Mouse (Mus musculus) central nervous system, embryonic 14 days (tissue): ENCODE data around the gene Ermap. TPM values are rescaled to one million over a fixed set of nuclear protein-coding genes. Genes with fewer than 3 reads are reported as not detected.

Source experiments
- polyA plus RNA-seq: library from polyadenylated mRNA; depleted of rRNA; stranded (reverse); fragments of >200 nt; gene quantifications from 2 replicates; pipeline ENCODE4 v1.2.3, GENCODE M21; 2012; rRNA removed

The Ermap gene
- 0.85 and 1.5 TPM in 2 replicates for polyA plus RNA-seq

GRCm38 (mm10) chr4:119189864-119190263, at the start of gene Ermap:
TSS of gene Ermap (minus strand) at chr4:119190011.

GRCm38 (mm10) chr4:119232410-119233255, 42.8 kb upstream of the Ermap start, which contains the start of the genes AU022252 and P3h1:
TSS of gene AU022252 (minus strand) at chr4:119232712.
TSS of gene P3h1 (plus strand) at chr4:119232915.

GRCm38 (mm10) chr4:119218169-119218568, 28.4 kb upstream of the Ermap start, which contains the start of gene Tmem269:
TSS of gene Tmem269 (minus strand) at chr4:119218217.

GRCm38 (mm10) chr4:119194909-119195581, 5.2 kb upstream of the Ermap start, which contains the start of gene Svbp:
TSS of gene Svbp (plus strand) at chr4:119195306.

GRCm38 (mm10) chr4:119173851-119174453, 15.9 kb downstream of the Ermap start, which contains the start of gene Zfp691:
TSS of gene Zfp691 (minus strand) at chr4:119174195.

Other genes with a start within 250 kb of the Ermap start
- not detected in 2 replicates for gene Lao1, start 228.4 kb downstream of the Ermap start, polyA plus RNA-seq
- 71.8 and 86.0 TPM in 2 replicates for gene Slc2a1, start 81.3 kb downstream of the Ermap start, polyA plus RNA-seq
- gene Zfp691, start 15.8 kb downstream of the Ermap start, polyA plus RNA-seq, result 6.8 and 8.7 TPM in 2 replicates
- 151 and 155 TPM in 2 replicates for gene Svbp, start 5.3 kb upstream of the Ermap start, polyA plus RNA-seq
- gene Tmem269, start 28.2 kb upstream of the Ermap start, polyA plus RNA-seq, result 0.43 and 0.93 TPM in 2 replicates
- gene AU022252, start 42.7 kb upstream of the Ermap start, polyA plus RNA-seq, result 12.0 and 16.6 TPM in 2 replicates
- 28.5 and 56.8 TPM in 2 replicates for gene P3h1, start 42.9 kb upstream of the Ermap start, polyA plus RNA-seq
- gene Cldn19, start 65.4 kb upstream of the Ermap start, polyA plus RNA-seq, result 0.98 and 1.4 TPM in 2 replicates
- 750 and 835 TPM in 2 replicates for gene Ybx1, start 104.6 kb upstream of the Ermap start, polyA plus RNA-seq
- gene Ppih, start 130.5 kb upstream of the Ermap start, polyA plus RNA-seq, result 71.5 and 83.2 TPM in 2 replicates
- gene Ccdc30, start 225.5 kb upstream of the Ermap start, polyA plus RNA-seq, result 9.8 and 10.3 TPM in 2 replicates
- 10.9 and 12.3 TPM in 2 replicates for gene Ppcs, start 232.4 kb upstream of the Ermap start, polyA plus RNA-seq
- gene Zmynd12, start 232.8 kb upstream of the Ermap start, polyA plus RNA-seq, result 0.33 and 0.34 TPM in 2 replicates